In genomic region chr17:67206984-67207383, GRCm38 (mm10) we compare ENCODE assay signal across 19 mouse cellular contexts.
"Had no signal": no experiment of that assay in that cellular context is flagged by ENCODE, and none has a peak within 500 bp of the region (broad histone marks: within the 10 kb centered on the region; RNA-seq: fewer than 3 reads in every experiment).

No protein-coding gene starts in this region.

- H3K27ac ChIP-seq: midbrain, embryonic 10.5 days; midbrain, embryonic 12.5 days; neural tube, embryonic 13.5 days; neural tube, embryonic 15.5 days had no signal

- H3K4me3 ChIP-seq: midbrain, embryonic 10.5 days; midbrain, embryonic 12.5 days; myocyte; neural tube, embryonic 13.5 days; neural tube, embryonic 15.5 days had no signal

- H3K36me3 ChIP-seq: midbrain, embryonic 10.5 days; midbrain, embryonic 12.5 days; neural tube, embryonic 13.5 days; neural tube, embryonic 15.5 days had no signal

- H3K4me2 ChIP-seq: lung, embryonic 14.5 days; midbrain, embryonic 12.5 days; neural tube, embryonic 13.5 days; neural tube, embryonic 15.5 days had no signal

- H3K9ac ChIP-seq: lung, embryonic 14.5 days; midbrain, embryonic 12.5 days; neural tube, embryonic 13.5 days; neural tube, embryonic 15.5 days had no signal

- H3K4me1 ChIP-seq: midbrain, embryonic 12.5 days; neural tube, embryonic 13.5 days had no signal

- ATAC-seq: midbrain, embryonic 16.5 days had no signal

- H3K9me3 ChIP-seq: midbrain, embryonic 10.5 days; midbrain, embryonic 12.5 days; neural tube, embryonic 13.5 days; neural tube, embryonic 15.5 days had no signal

- H3K27me3 ChIP-seq: midbrain, embryonic 12.5 days; neural tube, embryonic 13.5 days; neural tube, embryonic 15.5 days had no signal

- DNase-seq: lung, adult 18-20 months; lung, embryonic 14.5 days; lung, postnatal 10 days; lung, postnatal 4 days; midbrain, embryonic 14.5 days; retina, postnatal 1 day; right cerebral cortex, adult 18-20 months; right cerebral cortex, postnatal 25 days; right cerebral cortex, postnatal 4 days; spleen, adult 18-20 months; thymus, adult 18-20 months; thymus, postnatal 14 days; thymus, postnatal 36 days had no signal
